Mouse (Mus musculus) heart, postnatal 4 days (tissue): ENCODE results near the gene Garnl3. TPM values are rescaled to one million over a fixed set of nuclear protein-coding genes. Genes with fewer than 3 reads are reported as not detected.
A peak's percentile ranks its signal among the peaks of the same experiment; 100 is the strongest.

Experiments
- DNase-seq: peaks from one replicate; pipeline ENCODE4 v3.0.0; 2021
- total RNA-seq, 2 experiments: library from RNA; stranded (reverse); gene quantifications; 2 replicates each; pipeline ENCODE4 v1.2.3; 2021

Garnl3 gene
- total RNA-seq, 2 experiments from 2014 or later = 9.7 to 11.6 TPM

- DNase-seq = no peak
These were observed 44.6 kb downstream of the Garnl3 start for GRCm38 (mm10) chr2:33086671-33087363.

GRCm38 (mm10) chr2:33086016-33086596 lies 45.3 kb downstream of the Garnl3 start:
- DNase-seq = no peak

GRCm38 (mm10) chr2:33084221-33084620 lies 47.2 kb downstream of the Garnl3 start:
- no peak for DNase-seq

GRCm38 (mm10) chr2:33080166-33080565 lies 51.3 kb downstream of the Garnl3 start:
- no peak for DNase-seq

- peak; percentile 40 for DNase-seq
These were observed 54.2 kb downstream of the Garnl3 start for GRCm38 (mm10) chr2:33077252-33077651.

GRCm38 (mm10) chr2:33074931-33075330 lies 56.5 kb downstream of the Garnl3 start:
- no peak for DNase-seq

- DNase-seq = no peak
These were observed 57.3 kb downstream of the Garnl3 start for GRCm38 (mm10) chr2:33074188-33074587.

- peak; percentile 19 for DNase-seq
These were observed 59.1 kb downstream of the Garnl3 start for GRCm38 (mm10) chr2:33072333-33072732.

- peak; percentile 41 for DNase-seq
These were observed 65.8 kb downstream of the Garnl3 start for GRCm38 (mm10) chr2:33065610-33066009.

- no peak for DNase-seq
These were observed 68.7 kb downstream of the Garnl3 start for GRCm38 (mm10) chr2:33062744-33063143.

- no peak for DNase-seq
These were observed 72.5 kb downstream of the Garnl3 start for GRCm38 (mm10) chr2:33058926-33059325.

- DNase-seq = no peak
These were observed 73.9 kb downstream of the Garnl3 start for GRCm38 (mm10) chr2:33057514-33057913.

GRCm38 (mm10) chr2:33053966-33054365 lies 77.5 kb downstream of the Garnl3 start:
- DNase-seq = peak; percentile 28

GRCm38 (mm10) chr2:33047360-33047759 lies 84.1 kb downstream of the Garnl3 start:
- no peak for DNase-seq

GRCm38 (mm10) chr2:33046919-33047318 lies 84.5 kb downstream of the Garnl3 start:
- no peak for DNase-seq

GRCm38 (mm10) chr2:33045899-33046298 lies 85.6 kb downstream of the Garnl3 start:
- no peak for DNase-seq

GRCm38 (mm10) chr2:33042781-33043180 lies 88.7 kb downstream of the Garnl3 start:
- DNase-seq = no peak

- DNase-seq = no peak
These were observed 89.9 kb downstream of the Garnl3 start for GRCm38 (mm10) chr2:33041571-33041970.

GRCm38 (mm10) chr2:33037429-33037828 lies 94.0 kb downstream of the Garnl3 start:
- DNase-seq = no peak

- DNase-seq = no peak
These were observed 96.2 kb downstream of the Garnl3 start for GRCm38 (mm10) chr2:33035297-33035696.

GRCm38 (mm10) chr2:33033281-33033680 lies 98.2 kb downstream of the Garnl3 start:
- no peak for DNase-seq

- no peak for DNase-seq
These were observed 98.9 kb downstream of the Garnl3 start for GRCm38 (mm10) chr2:33032391-33033062.

- peak; percentile 19 for DNase-seq
These were observed 106.4 kb downstream of the Garnl3 start for GRCm38 (mm10) chr2:33025040-33025439.

- DNase-seq = peak; percentile 55
These were observed 106.9 kb downstream of the Garnl3 start for GRCm38 (mm10) chr2:33024564-33024963.
